ENCODE assay signal across 8 mouse cellular contexts in genomic region chr5:67426478-67427442, GRCm38 (mm10). TPM values are rescaled to one million over a fixed set of nuclear protein-coding genes. Genes with fewer than 3 reads are reported as not detected.
DNase-seq lines count a peak whose midpoint lies in the region; ATAC-seq and TF ChIP-seq lines count a peak whose summit lies in the region.

No protein-coding gene starts in this region.

- H3K4me2 ChIP-seq in kidney, embryonic 14.5 days (replicated peaks; ENCODE audit: low read depth, low read length), result peak overlapping the region; percentile 84
- peak overlapping the region; percentile 86 for H3K4me2 ChIP-seq in forebrain, embryonic 12.5 days
- H3K4me2 ChIP-seq in hindbrain, embryonic 16.5 days (ENCODE audit: low read length), result peak overlapping the region; percentile 70
- peak overlapping the region; percentile 95 for H3K4me2 ChIP-seq in stomach, postnatal 0 days (replicated peaks; ENCODE audit: low read depth)

- H3K27ac ChIP-seq in kidney, embryonic 14.5 days (ENCODE audit: low read depth, low read length), result no peak overlapping the region
- peak overlapping the region; percentile 74 for H3K27ac ChIP-seq in forebrain, embryonic 12.5 days
- peak overlapping the region; percentile 76 for H3K27ac ChIP-seq in hindbrain, embryonic 16.5 days (ENCODE audit: low read depth, low read length)
- no peak overlapping the region for H3K27ac ChIP-seq in stomach, postnatal 0 days (replicated peaks)

- 0 out of 2 replicates have a peak, but pooled peaks cover 9% of the 10 kb centered on the region for H3K4me1 ChIP-seq in kidney, embryonic 14.5 days (ENCODE audit: control insufficient read depth, insufficient read depth, low read length)
- H3K4me1 ChIP-seq in forebrain, embryonic 12.5 days, result peaks cover 28% of the 10 kb centered on the region
- H3K4me1 ChIP-seq in hindbrain, embryonic 16.5 days (ENCODE audit: control insufficient read depth, insufficient read depth, low read depth, low read length), result peaks cover 19% of the 10 kb centered on the region
- H3K4me1 ChIP-seq in stomach, postnatal 0 days (replicated peaks; ENCODE audit: control insufficient read depth, insufficient read depth), result no peaks in the 10 kb centered on the region

- H3K4me3 ChIP-seq in kidney, embryonic 14.5 days (ENCODE audit: low read length), result peak overlapping the region; percentile 70
- H3K4me3 ChIP-seq in forebrain, embryonic 12.5 days (replicated peaks), result peak overlapping the region; percentile 74
- H3K4me3 ChIP-seq in hindbrain, embryonic 16.5 days (ENCODE audit: low read length), result peak overlapping the region; percentile 76
- H3K4me3 ChIP-seq in stomach, postnatal 0 days (ENCODE audit: low read depth, low read length), result peak overlapping the region; percentile 67

- peak overlapping the region; percentile 78 for H3K9ac ChIP-seq in kidney, embryonic 14.5 days (ENCODE audit: low read depth, low read length)
- H3K9ac ChIP-seq in forebrain, embryonic 12.5 days, result peak overlapping the region; percentile 74
- peak overlapping the region; percentile 85 for H3K9ac ChIP-seq in hindbrain, embryonic 16.5 days (ENCODE audit: low read depth, low read length)
- peak overlapping the region; percentile 60 for H3K9ac ChIP-seq in stomach, postnatal 0 days (ENCODE audit: low read length)

- no peak for DNase-seq in kidney, adult 9 months
- DNase-seq in adrenal gland, postnatal 10 days, result peak; percentile 14
- DNase-seq in lung, postnatal 4 days, result peak; percentile 42 to 48
- peak; percentile 30 for DNase-seq in stomach, postnatal 0 days (ENCODE audit: low spot score)

- no peaks in the 10 kb centered on the region for H3K36me3 ChIP-seq in kidney, embryonic 14.5 days (ENCODE audit: control insufficient read depth, insufficient read depth, low read length)
- H3K36me3 ChIP-seq in forebrain, embryonic 12.5 days (replicated peaks), result no peaks in the 10 kb centered on the region
- H3K36me3 ChIP-seq in hindbrain, embryonic 16.5 days (ENCODE audit: control insufficient read depth, insufficient read depth, low read length), result no peaks in the 10 kb centered on the region
- no peaks in the 10 kb centered on the region for H3K36me3 ChIP-seq in stomach, postnatal 0 days (ENCODE audit: control insufficient read depth, insufficient read depth, low read length)

- ATAC-seq in kidney, embryonic 14.5 days (ENCODE audit: low FRiP score, low TSS enrichment), result peak; percentile 60
- peak; percentile 47 for ATAC-seq in forebrain, embryonic 12.5 days (ENCODE audit: low FRiP score)
- ATAC-seq in hindbrain, embryonic 16.5 days, result peak; percentile 41
- ATAC-seq in stomach, postnatal 0 days (ENCODE audit: low FRiP score, low TSS enrichment), result peak; percentile 46
- ATAC-seq in erythroid progenitor cell, adult 5-6 weeks (replicated peaks; ENCODE audit: low FRiP score, poor library complexity, severe bottlenecking), result no peak

- H3K9me3 ChIP-seq in kidney, embryonic 14.5 days (ENCODE audit: control insufficient read depth, low read length), result no peaks in the 10 kb centered on the region
- H3K9me3 ChIP-seq in forebrain, embryonic 12.5 days, result no peaks in the 10 kb centered on the region
- no peaks in the 10 kb centered on the region for H3K9me3 ChIP-seq in hindbrain, embryonic 16.5 days (ENCODE audit: control insufficient read depth, low read length)
- no peaks in the 10 kb centered on the region for H3K9me3 ChIP-seq in stomach, postnatal 0 days (ENCODE audit: control insufficient read depth, low read length)

- H3K27me3 ChIP-seq in kidney, embryonic 14.5 days (ENCODE audit: control insufficient read depth, insufficient read depth, low read length), result peaks cover 6% of the 10 kb centered on the region
- peaks cover 23% of the 10 kb centered on the region for H3K27me3 ChIP-seq in forebrain, embryonic 12.5 days
- H3K27me3 ChIP-seq in hindbrain, embryonic 16.5 days (replicated peaks; ENCODE audit: control insufficient read depth, insufficient read depth, low read length), result no peaks in the 10 kb centered on the region
- no peaks in the 10 kb centered on the region for H3K27me3 ChIP-seq in stomach, postnatal 0 days (ENCODE audit: control insufficient read depth, insufficient read depth, low read length)

- 1% methylated on average over 66 of the region's 121 CpGs for WGBS in kidney, embryonic 14.5 days
- WGBS in forebrain, embryonic 12.5 days, result 2% methylated on average over 81 of the region's 121 CpGs
- WGBS in hindbrain, embryonic 16.5 days, result 1% methylated on average over 55 of the region's 121 CpGs
- 2% methylated on average over 102 of the region's 121 CpGs for WGBS in stomach, postnatal 0 days

- no peak for TF ChIP-seq EP300 in stomach, postnatal 0 days (optimal IDR thresholded peaks at IDR 0.05)

- no peak for TF ChIP-seq CTCF in stomach, postnatal 0 days (IDR thresholded peaks at IDR 0.05; ENCODE audit: low read depth)

RNA-seq across cellular contexts. Expression of gene Bend4, which starts 1.4 kb away (rescaled TPM):
- polyA plus RNA-seq in kidney, embryonic 14.5 days (2014; fragmentation: Nextera tagmentation; extraction: Ambion mirVana), result 9.7 and 11.6 TPM in 2 replicates
- total RNA-seq in adrenal gland, postnatal 10 days (2021), result 1 to 10 TPM; 2.3 to 2.7 TPM
- 7.8 and 8.7 TPM in 2 replicates for polyA plus RNA-seq in forebrain, embryonic 12.5 days (2016; fragmentation: Nextera tagmentation; extraction: Ambion mirVana)
- 11.4 and 12.4 TPM in 2 replicates for polyA plus RNA-seq in hindbrain, embryonic 16.5 days (2015; fragmentation: Nextera tagmentation; extraction: Ambion mirVana)
- polyA plus RNA-seq in stomach, postnatal 0 days (2015; fragmentation: Nextera tagmentation; extraction: Ambion mirVana), result 0.51 and 0.68 TPM in 2 replicates
- total RNA-seq in erythroid progenitor cell, adult 5-6 weeks (2015; ENCODE audit: low replicate concordance), result not detected in 2 replicates
- total RNA-seq in erythroid progenitor cell, adult 5-6 weeks (2017; ENCODE audit: low replicate concordance), result 0.08 TPM in 1 of 2 replicates, not detected in the other

Comparison
In these comparisons a context has a peak if more than half of its experiments do, and no peak if none do; other contexts are left out.
1. H3K27ac ChIP-seq: peak in forebrain, embryonic 12.5 days (single experiment) and hindbrain, embryonic 16.5 days (single experiment); none in kidney, embryonic 14.5 days (single experiment) and stomach, postnatal 0 days (single experiment).
2. Peak in every context shown above with its lines, with median percentiles within 50 percentile points of each other: H3K4me2 ChIP-seq, H3K4me3 ChIP-seq and H3K9ac ChIP-seq.